Mouse (Mus musculus): Measurements from ENCODE around the gene Serbp1.

Serbp1 gene

GRCm38 (mm10) chr6:67301230-67301629 is 63.3 kb downstream of the Serbp1 start:
- DNase-seq (ENCODE audit: low read depth) = no peak

- peak; percentile 58 for DNase-seq (ENCODE audit: low read depth)
These were observed 64.5 kb downstream of the Serbp1 start for GRCm38 (mm10) chr6:67302471-67302870.

GRCm38 (mm10) chr6:67303210-67303609 is 65.2 kb downstream of the Serbp1 start:
- no peak for DNase-seq (ENCODE audit: low read depth)

GRCm38 (mm10) chr6:67308994-67309393 is 71.0 kb downstream of the Serbp1 start:
- no peak for DNase-seq (ENCODE audit: low read depth)

- DNase-seq (ENCODE audit: low read depth) = no peak
These were observed 71.8 kb downstream of the Serbp1 start for GRCm38 (mm10) chr6:67309752-67310151.

GRCm38 (mm10) chr6:67314697-67315096 is 76.7 kb downstream of the Serbp1 start:
- no peak for DNase-seq (ENCODE audit: low read depth)

- no peak for DNase-seq (ENCODE audit: low read depth)
These were observed 79.1 kb downstream of the Serbp1 start for GRCm38 (mm10) chr6:67317068-67317467.

GRCm38 (mm10) chr6:67317827-67318338 is 79.9 kb downstream of the Serbp1 start:
- peak; percentile 70 for DNase-seq (ENCODE audit: low read depth)

- DNase-seq (ENCODE audit: low read depth) = peak; percentile 75
These were observed 80.5 kb downstream of the Serbp1 start for GRCm38 (mm10) chr6:67318451-67318850.

GRCm38 (mm10) chr6:67323788-67324187 is 85.8 kb downstream of the Serbp1 start:
- no peak for DNase-seq (ENCODE audit: low read depth)

- DNase-seq (ENCODE audit: low read depth) = peak; percentile 13
These were observed 100.0 kb downstream of the Serbp1 start for GRCm38 (mm10) chr6:67337943-67338342.

GRCm38 (mm10) chr6:67339494-67339893 is 101.5 kb downstream of the Serbp1 start:
- peak; percentile 65 for DNase-seq (ENCODE audit: low read depth)
